Mouse (Mus musculus) T-cell, adult 2 months (primary cell): ENCODE measurements around the gene Khdc4.

Experiments used
- DNase-seq: peaks from one replicate; pipeline ENCODE4 v3.0.0; 2022; ENCODE audit warnings: low spot score

The Khdc4 gene

GRCm38 (mm10) chr3:88684980-88685941 is at the start of gene Khdc4:
Gene Khdc4, plus strand, starts transcription at chr3:88685803.
- DNase-seq: peak; percentile 99

GRCm38 (mm10) chr3:88636555-88636986 is 49.0 kb upstream of the Khdc4 start:
- DNase-seq: no peak

- no peak for DNase-seq
Observed at GRCm38 (mm10) chr3:88637134-88637533, 48.5 kb upstream of the Khdc4 start.

- DNase-seq: no peak
Observed at GRCm38 (mm10) chr3:88639239-88639638, 46.4 kb upstream of the Khdc4 start.

GRCm38 (mm10) chr3:88640676-88641075 is 44.9 kb upstream of the Khdc4 start:
- peak; percentile 76 for DNase-seq

- DNase-seq: no peak
Observed at GRCm38 (mm10) chr3:88643078-88643477, 42.5 kb upstream of the Khdc4 start.

GRCm38 (mm10) chr3:88645937-88646336 is 39.7 kb upstream of the Khdc4 start:
- DNase-seq: no peak

- DNase-seq: no peak
Observed at GRCm38 (mm10) chr3:88646426-88646995, 39.1 kb upstream of the Khdc4 start.

GRCm38 (mm10) chr3:88647076-88647475 is 38.5 kb upstream of the Khdc4 start:
- no peak for DNase-seq

GRCm38 (mm10) chr3:88647779-88648413 is 37.7 kb upstream of the Khdc4 start:
- DNase-seq: no peak

GRCm38 (mm10) chr3:88648452-88649168 is 37.0 kb upstream of the Khdc4 start:
- DNase-seq: no peak

- no peak for DNase-seq
Observed at GRCm38 (mm10) chr3:88649186-88649585, 36.4 kb upstream of the Khdc4 start.

GRCm38 (mm10) chr3:88649967-88650366 is 35.6 kb upstream of the Khdc4 start:
- no peak for DNase-seq

GRCm38 (mm10) chr3:88650713-88651504 is 34.7 kb upstream of the Khdc4 start:
- no peak for DNase-seq

- no peak for DNase-seq
Observed at GRCm38 (mm10) chr3:88651669-88652618, 33.7 kb upstream of the Khdc4 start.

GRCm38 (mm10) chr3:88652846-88653515 is 32.6 kb upstream of the Khdc4 start, which contains the start of gene Rxfp4:
Gene Rxfp4, minus strand, starts transcription at chr3:88653142.
- no peak for DNase-seq

GRCm38 (mm10) chr3:88653516-88654370 is 31.9 kb upstream of the Khdc4 start:
- no peak for DNase-seq

- no peak for DNase-seq
Observed at GRCm38 (mm10) chr3:88654621-88655020, 31.0 kb upstream of the Khdc4 start.
